Mouse (Mus musculus): ENCODE data around the gene Brd4.

DNA sequence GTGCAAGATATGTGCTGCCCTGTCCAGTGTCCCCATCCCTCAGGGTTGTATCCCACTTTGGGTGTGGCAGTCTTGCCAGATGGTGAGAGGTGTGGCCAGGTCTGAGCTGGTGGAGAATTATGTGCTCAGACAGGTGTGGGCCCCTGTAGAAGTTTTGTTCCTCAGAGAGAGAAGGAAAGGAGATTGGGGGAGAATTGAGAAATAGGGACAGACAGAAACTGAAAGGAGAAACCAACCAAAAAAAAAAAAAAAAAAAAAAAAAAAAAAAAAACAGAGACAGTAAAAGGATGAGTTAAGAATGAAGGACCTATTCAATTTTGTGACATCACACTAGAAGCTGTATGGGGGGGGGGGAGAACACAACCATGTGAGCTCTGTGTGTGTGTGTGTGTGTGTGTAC, 119.7 kb downstream of the Brd4 start:
- TF ChIP-seq CTCF (IDR thresholded peaks at IDR 0.05; ENCODE audit: borderline replicate concordance, extremely low read depth, insufficient read depth, insufficient read length): no peak
- no peak for TF ChIP-seq POLR2A (IDR thresholded peaks at IDR 0.05; ENCODE audit: borderline replicate concordance, extremely low read depth, insufficient read depth, insufficient read length, poor library complexity, severe bottlenecking)

Data from brain, embryonic 14.5 days (tissue).